Mouse (Mus musculus) erythroblast, embryonic 14.5 days (primary cell): Measurements from ENCODE around the gene Mrpl38.

Experiments used
- GATA1 ChIP-seq: IDR thresholded peaks from 2 replicates; pipeline ENCODE4 v1.6.1; 2012; ENCODE audit warnings: low read length, inconsistent platforms, mixed read lengths
- TAL1 ChIP-seq: IDR thresholded peaks from 3 replicates; pipeline ENCODE4 v1.6.1; 2012; ENCODE audit warnings: low read length, inconsistent platforms, mixed read lengths

DNA sequence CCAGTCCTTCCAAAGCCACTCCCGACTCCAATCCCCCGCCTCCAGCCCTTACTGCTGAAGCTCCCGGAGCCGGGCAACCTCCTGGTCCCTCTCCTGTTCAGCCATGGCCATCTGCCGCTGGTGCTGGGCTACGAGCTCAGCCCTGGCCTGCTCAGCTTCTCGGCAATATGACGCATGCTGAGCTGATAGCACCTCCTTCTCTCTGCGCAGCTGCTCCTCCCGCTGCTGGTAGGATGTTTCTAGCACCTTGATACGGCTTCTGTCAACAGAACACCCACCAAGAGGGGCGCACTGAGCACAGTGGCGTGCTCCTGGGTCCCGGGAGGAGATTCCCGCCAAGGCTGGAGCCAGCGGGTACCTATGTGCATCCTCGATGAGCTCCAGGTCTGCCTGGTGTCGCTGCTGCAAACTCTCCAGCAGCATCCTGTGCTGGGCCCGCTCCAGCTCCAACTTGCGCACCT is 10.1 kb upstream of the Mrpl38 start:
- TF ChIP-seq GATA1, result no peak
- TF ChIP-seq TAL1, result no peak
